7 mouse cellular contexts compared by ENCODE assay signal in the genomic region with DNA sequence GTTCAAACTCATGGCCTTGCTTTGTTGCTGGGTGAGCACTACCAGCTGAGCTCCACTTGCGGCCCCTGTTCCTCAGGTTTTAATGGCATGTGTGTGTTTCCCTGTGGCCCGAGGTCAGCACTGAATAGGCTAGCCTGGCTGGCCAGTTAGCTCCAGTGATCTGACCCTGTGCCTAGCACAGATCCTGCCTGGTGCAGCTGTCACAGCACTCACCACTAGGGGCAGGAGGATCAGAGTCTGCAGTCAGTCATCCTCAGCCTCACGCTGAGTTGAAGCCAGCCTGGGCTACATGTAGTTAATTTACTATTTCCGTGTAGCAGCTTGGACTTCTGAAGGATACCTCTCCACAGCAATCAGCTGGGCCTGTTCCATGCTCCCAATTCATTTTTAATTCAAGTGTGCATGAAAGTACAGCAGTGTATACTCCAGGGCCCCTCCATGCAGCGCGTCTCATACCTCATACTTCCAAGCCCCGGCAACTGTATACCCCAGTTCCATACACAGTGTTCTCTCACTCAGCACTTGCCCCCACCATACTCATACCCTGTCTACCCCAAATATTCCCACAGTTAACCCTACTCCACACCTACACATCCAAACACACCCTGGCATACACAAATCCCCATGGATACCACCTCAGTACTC. TPM values are rescaled to one million over a fixed set of nuclear protein-coding genes. Genes with fewer than 3 reads are reported as not detected.
DNase-seq lines count a peak whose midpoint lies in the region; TF ChIP-seq lines count a peak whose summit lies in the region.

No protein-coding gene starts in this region.

- no peak for TF ChIP-seq POLR2A in liver, adult 2 months (IDR thresholded peaks at IDR 0.05; ENCODE audit: extremely low read depth, insufficient read depth, low read length)

- intact Hi-C loops in heart, postnatal 14 days (cut with DNase I): loop anchor here (2.0 to 5.0 kb wide), 2 partner anchors 14 to 35 kb away; no protein-coding TSS in a partner anchor

- H3K36me3 ChIP-seq in liver, adult 2 months (ENCODE audit: control insufficient read depth, insufficient read depth, low read length): no peaks in the 10 kb centered on the region

- peak; percentile 97 for TF ChIP-seq CTCF in liver, adult 2 months (IDR thresholded peaks at IDR 0.05; ENCODE audit: low read depth, low read length)

- no peak overlapping the region for H3K27ac ChIP-seq in liver, adult 2 months (replicated peaks; ENCODE audit: insufficient read depth, low read depth, low read length)

- H3K9ac ChIP-seq in liver, adult 2 months (ENCODE audit: low read depth, low read length): no peak overlapping the region

- no peak overlapping the region for H3K4me3 ChIP-seq in liver, adult 2 months (ENCODE audit: insufficient read depth, low read depth, low read length)

- H3K4me1 ChIP-seq in liver, adult 2 months (ENCODE audit: control insufficient read depth, insufficient read depth, low read length): peaks cover 16% of the 10 kb centered on the region; the same call in 1 of the 2 replicates

- WGBS in liver, adult 2 months: 62% methylated on average over 7 of the region's 7 CpGs

- H3K79me2 ChIP-seq in liver, adult 2 months (ENCODE audit: control insufficient read depth, insufficient read depth, low read length): peaks cover 58% of the 10 kb centered on the region

- no peaks in the 10 kb centered on the region for H3K27me3 ChIP-seq in liver, adult 2 months (ENCODE audit: control insufficient read depth, insufficient read depth, low read length)

- peak; percentile 62 for DNase-seq in 416B (ENCODE audit: low read depth)
- DNase-seq in B cell, adult 2 months: peak; percentile 43 to 44
- DNase-seq in embryo, embryonic 10 days (ENCODE audit: low spot score): peak; percentile 79
- peak; percentile 51 to 64 for DNase-seq in heart, postnatal 14 days
- DNase-seq in liver, adult 2 months (ENCODE audit: extremely low read depth, low read depth, low spot score): peak; percentile 56
- DNase-seq in retina, embryonic 14.5 days (ENCODE audit: low spot score): peak; percentile 60
- DNase-seq in ovary, postnatal 36 days (ENCODE audit: low spot score): no peak

RNA-seq across cellular contexts. Expression of a gene that starts 16.3 kb away (rescaled TPM):
- total RNA-seq in heart, postnatal 14 days (2021): 10 to 100 TPM; 65.4 to 68.1 TPM
- 28.7 and 29.9 TPM in 2 replicates for total RNA-seq in liver, adult 2 months (2014; rRNA removed)
- polyA plus RNA-seq in liver, adult 2 months (2012; rRNA removed): 48.7 and 51.4 TPM in 2 replicates

RNA-seq across cellular contexts. Expression of a gene that starts 18.6 kb away (rescaled TPM):
- 10 to 100 TPM; 10.4 to 12.0 TPM for total RNA-seq in heart, postnatal 14 days (2021)
- total RNA-seq in liver, adult 2 months (2014; rRNA removed): 2.1 and 4.6 TPM in 2 replicates
- 11.6 and 12.7 TPM in 2 replicates for polyA plus RNA-seq in liver, adult 2 months (2012; rRNA removed)

RNA-seq across cellular contexts. Expression of a gene that starts 48.3 kb away (rescaled TPM):
- total RNA-seq in heart, postnatal 14 days (2021): 1 to 10 TPM; 1.1 to 1.2 TPM
- total RNA-seq in liver, adult 2 months (2014; rRNA removed): 0.65 and 1.6 TPM in 2 replicates
- polyA plus RNA-seq in liver, adult 2 months (2012; rRNA removed): 0.92 and 1.4 TPM in 2 replicates
